Mouse (Mus musculus) ES-E14 (cell line): Measurements from ENCODE around the gene Cnbp.

Experiments
- HCFC1 ChIP-seq: IDR thresholded peaks from 2 replicates; pipeline ENCODE4 v1.6.1; 2012; ENCODE audit warnings: low read length, inconsistent platforms, borderline replicate concordance; ENCODE audit not compliant: insufficient read depth
- MAFK ChIP-seq: IDR thresholded peaks from 2 replicates; pipeline ENCODE4 v1.6.1; 2014; ENCODE audit warnings: mild to moderate bottlenecking, low read depth, low read length, inconsistent platforms; ENCODE audit not compliant: insufficient read depth
- ZC3H11A ChIP-seq: IDR thresholded peaks from 2 replicates; pipeline ENCODE4 v1.6.1; 2012; ENCODE audit warnings: low read depth, mild to moderate bottlenecking, inconsistent platforms, low read length, borderline replicate concordance
- ZNF384 ChIP-seq: IDR thresholded peaks from 2 replicates; pipeline ENCODE4 v1.6.1; 2012; ENCODE audit warnings: low read depth, low read length, inconsistent platforms

DNA sequence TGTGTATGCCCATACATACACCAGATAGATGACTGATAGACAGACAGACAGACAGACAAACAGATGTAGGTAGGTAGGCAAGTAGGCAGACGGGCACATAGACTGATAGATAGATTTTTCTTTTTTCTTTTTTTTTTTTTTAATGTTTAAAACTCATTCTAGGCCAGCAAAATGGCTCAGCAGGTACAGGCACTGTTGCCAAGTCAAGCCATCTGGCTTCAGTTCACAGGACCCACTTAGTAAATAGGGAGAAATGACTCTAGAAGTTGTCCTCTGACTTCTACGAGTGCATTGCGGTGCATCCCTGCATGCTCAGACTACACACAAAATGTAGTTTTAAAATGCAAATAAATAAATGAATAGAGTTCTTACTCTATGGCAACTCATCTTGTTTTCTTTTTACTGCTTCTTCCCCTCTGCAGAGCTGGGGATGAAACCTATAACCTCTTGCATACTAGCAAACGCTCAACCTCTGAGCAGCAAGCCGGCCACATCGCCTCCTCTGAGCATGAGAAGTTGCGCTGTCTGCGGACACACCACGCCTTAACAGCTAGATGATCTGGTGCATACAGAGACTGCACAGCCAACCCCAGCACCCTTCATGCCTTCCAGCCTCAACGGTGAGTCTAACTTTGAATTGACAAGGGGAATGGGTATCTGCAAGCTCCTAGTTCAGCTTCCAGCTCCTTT is 56.9 kb downstream of the Cnbp start:
- TF ChIP-seq MAFK (no peak), ZC3H11A (no peak), HCFC1 (no peak), ZNF384 (no peak)
